Mouse (Mus musculus): ENCODE results near the gene Ifnk.

DNA sequence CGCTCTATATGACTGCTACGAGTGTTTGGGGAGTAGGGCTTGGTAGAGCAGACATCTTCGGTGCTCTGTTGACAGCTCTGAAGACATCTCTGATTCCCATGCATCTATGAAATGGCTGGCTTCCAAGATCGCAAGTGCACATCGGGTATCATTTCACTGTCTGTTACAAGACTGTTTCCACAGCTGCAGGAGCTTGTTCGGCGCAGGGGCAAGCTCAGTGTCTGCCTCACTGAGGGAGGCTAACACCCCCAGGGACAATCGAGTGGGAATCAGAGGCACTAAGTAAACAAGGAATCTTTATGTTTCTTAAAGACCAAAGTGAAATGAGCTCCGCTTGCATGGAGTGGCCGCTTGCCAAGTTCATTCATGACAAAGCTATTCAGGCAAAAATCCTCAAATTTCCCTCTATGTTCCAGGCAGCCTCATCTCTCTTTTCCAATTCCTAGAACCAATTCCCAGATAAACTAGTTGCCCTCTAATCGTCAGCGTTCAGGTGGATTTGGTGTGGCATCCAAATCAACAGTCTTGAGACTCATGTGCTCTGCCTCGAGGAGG lies 17.8 kb downstream of the Ifnk start:
- TF ChIP-seq CTCF (IDR thresholded peaks at IDR 0.05; ENCODE audit: borderline replicate concordance, insufficient read depth, low read length) (no peak), POLR2A (IDR thresholded peaks at IDR 0.05; ENCODE audit: low read depth, low read length) (no peak)

Data from embryonic fibroblast, embryonic 13.5 days (primary cell).